Mouse (Mus musculus) midbrain, embryonic 14.5 days (tissue): ENCODE data around the gene Ahctf1. TPM values are rescaled to one million over a fixed set of nuclear protein-coding genes. Genes with fewer than 3 reads are reported as not detected.

Experiments used
- ATAC-seq: fragments of 200-750 bp; cut with Nextera tagmentation; 2 replicates; pipeline ENCODE4 v1.8.0; 2017; ENCODE audit warnings: moderate number of reproducible peaks, moderate library complexity; ENCODE audit not compliant: low FRiP score, low TSS enrichment
- DNase-seq: peaks from one replicate; pipeline ENCODE4 v3.0.0-alpha.2; 2015
- H3K27ac ChIP-seq: fragments of 300-500 bp; sonication (generic); replicated peaks from 2 replicates; pipeline ENCODE4 v1.5.1; 2014; ENCODE audit warnings: mild to moderate bottlenecking, low read depth, low read length, moderate library complexity
- H3K27me3 ChIP-seq: fragments of 300-500 bp; sonication (generic); 2 replicates; pipeline ENCODE4 v1.6.1; 2014; ENCODE audit warnings: low read length, control low read depth, mixed read lengths; ENCODE audit not compliant: control insufficient read depth, insufficient read depth
- H3K36me3 ChIP-seq: fragments of 300-500 bp; sonication (generic); 2 replicates; pipeline ENCODE4 v1.6.1; 2014; ENCODE audit warnings: low read length, control low read depth; ENCODE audit not compliant: control insufficient read depth, insufficient read depth
- H3K4me1 ChIP-seq: fragments of 300-500 bp; sonication (generic); 2 replicates; pipeline ENCODE4 v1.6.1; 2014; ENCODE audit warnings: mild to moderate bottlenecking, antibody characterized with exemption, low read length, control low read depth; ENCODE audit not compliant: control insufficient read depth, insufficient read depth
- H3K4me2 ChIP-seq: fragments of 300-500 bp; sonication (generic); 2 replicates; pipeline ENCODE4 v1.6.1; 2014; ENCODE audit warnings: mild to moderate bottlenecking, low read length, moderate library complexity
- H3K4me3 ChIP-seq: fragments of 300-500 bp; sonication (generic); replicated peaks from 2 replicates; pipeline ENCODE4 v1.5.1; 2014; ENCODE audit warnings: low read depth, low read length
- H3K9ac ChIP-seq: fragments of 300-500 bp; sonication (generic); replicated peaks from 2 replicates; pipeline ENCODE4 v1.6.1; 2014; ENCODE audit warnings: mild to moderate bottlenecking, low read length, moderate library complexity
- H3K9me3 ChIP-seq: fragments of 300-500 bp; sonication (generic); 2 replicates; pipeline ENCODE4 v1.6.1; 2016; ENCODE audit warnings: low read length, control low read depth, mixed read lengths; ENCODE audit not compliant: control insufficient read depth
- WGBS: fragments of 180-500 bp; shearing (Covaris S2); extraction: QIAGEN DNeasy Blood & Tissue Kit; methylation state at CpG from one replicate; pipeline ENCODE4 v1.1.7; 2014; 5-methylcytosine and 5-hydroxymethylcytosine counted together
- polyA plus RNA-seq: library from polyadenylated mRNA; unstranded; fragments of >200 nt; fragmentation: Nextera tagmentation; extraction: Ambion mirVana; gene quantifications from 2 replicates; pipeline ENCODE4 v1.2.1, GENCODE M21; 2014

Gene Ahctf1
- polyA plus RNA-seq, 1 experiment from 2014 or later, result 24.2 TPM

DNA sequence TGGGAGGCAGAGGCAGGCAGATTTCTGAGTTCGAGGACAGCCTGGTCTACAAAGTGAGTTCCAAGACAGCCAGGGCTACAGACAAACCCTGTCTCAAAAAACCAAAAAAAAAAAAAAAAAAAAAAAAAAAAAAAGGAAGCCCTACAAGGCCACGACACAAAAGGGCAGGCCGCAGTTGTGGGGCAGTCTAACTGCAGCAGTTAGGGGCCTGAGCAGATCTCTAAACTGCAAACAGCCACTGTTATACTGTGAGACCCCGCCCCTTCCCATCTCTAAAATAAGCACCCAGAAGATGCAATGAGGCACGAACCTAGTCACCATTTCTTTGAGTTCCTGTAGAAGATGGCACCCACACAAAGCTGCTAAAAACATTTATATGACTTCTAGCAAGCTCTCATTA is 18.0 kb downstream of the Ahctf1 start:
- DNase-seq (no peak), ATAC-seq (no peak)
- H3K9ac ChIP-seq, result no peak overlapping the region
- 91% methylated on average over 5 of the region's 5 CpGs for WGBS
- H3K36me3 ChIP-seq, result peaks cover 87% of the 10 kb centered on the region
- no peaks in the 10 kb centered on the region for H3K4me1 ChIP-seq
- H3K9me3 ChIP-seq, result no peaks in the 10 kb centered on the region
- H3K27ac ChIP-seq, result no peak overlapping the region
- no peak overlapping the region for H3K4me3 ChIP-seq
- H3K4me2 ChIP-seq, result no peak overlapping the region
- H3K27me3 ChIP-seq, result no peaks in the 10 kb centered on the region

DNA sequence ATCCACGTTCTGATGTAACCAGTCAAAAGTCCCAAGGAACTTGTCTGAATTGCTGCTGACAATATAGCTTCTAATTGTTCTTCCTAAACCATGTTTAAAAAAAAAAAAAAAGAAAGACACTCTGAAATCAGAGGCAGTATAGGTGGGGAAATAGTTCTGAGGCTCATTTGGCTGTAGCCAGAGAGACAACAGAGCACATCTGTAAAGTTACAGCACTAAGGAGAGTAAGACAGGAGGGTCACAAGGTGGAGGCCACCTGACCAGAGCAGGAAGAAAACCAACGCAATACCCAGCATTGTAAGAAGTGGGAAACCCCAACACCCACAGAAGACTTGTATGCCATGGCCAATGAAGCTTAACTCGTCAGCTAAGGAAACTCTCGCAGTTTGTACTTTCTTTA is 19.4 kb downstream of the Ahctf1 start:
- H3K36me3 ChIP-seq, result peaks cover 87% of the 10 kb centered on the region
- H3K9me3 ChIP-seq, result no peaks in the 10 kb centered on the region
- ATAC-seq (no peak), DNase-seq (no peak)
- H3K4me2 ChIP-seq, result no peak overlapping the region
- no peaks in the 10 kb centered on the region for H3K4me1 ChIP-seq
- H3K9ac ChIP-seq, result no peak overlapping the region
- H3K27me3 ChIP-seq, result no peaks in the 10 kb centered on the region
- no peak overlapping the region for H3K4me3 ChIP-seq
- H3K27ac ChIP-seq, result no peak overlapping the region
- WGBS, result 89% methylated on average over 4 of the region's 4 CpGs

DNA sequence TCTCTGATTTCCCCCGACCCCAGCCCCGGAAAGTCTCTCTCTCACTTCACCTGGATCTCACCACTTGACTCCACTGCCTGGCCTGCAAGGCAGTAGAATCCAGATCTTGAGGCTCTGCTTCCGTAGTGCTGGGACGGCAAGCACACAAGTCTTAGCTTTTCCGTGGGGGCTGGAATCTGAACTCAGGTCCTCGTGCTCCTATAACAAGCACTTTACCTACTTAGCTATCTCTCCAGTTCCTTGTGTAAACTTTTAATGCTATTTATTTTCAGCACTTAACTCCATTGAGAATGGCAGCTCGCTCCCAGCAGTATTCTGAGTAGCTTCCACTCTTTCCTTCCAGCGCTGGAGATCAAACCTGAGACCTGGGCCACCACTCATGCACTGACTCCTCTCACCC is 26.6 kb downstream of the Ahctf1 start:
- no peak for ATAC-seq
- Histone ChIP-seq H3K9me3 (no peaks in the 10 kb centered on the region), H3K4me3 (no peak overlapping the region), H3K36me3 (peaks cover 90% of the 10 kb centered on the region), H3K9ac (no peak overlapping the region), H3K27me3 (no peaks in the 10 kb centered on the region), H3K27ac (no peak overlapping the region), H3K4me2 (no peak overlapping the region), H3K4me1 (no peaks in the 10 kb centered on the region)
- DNase-seq, result no peak
- 96% methylated on average over 8 of the region's 8 CpGs for WGBS

DNA sequence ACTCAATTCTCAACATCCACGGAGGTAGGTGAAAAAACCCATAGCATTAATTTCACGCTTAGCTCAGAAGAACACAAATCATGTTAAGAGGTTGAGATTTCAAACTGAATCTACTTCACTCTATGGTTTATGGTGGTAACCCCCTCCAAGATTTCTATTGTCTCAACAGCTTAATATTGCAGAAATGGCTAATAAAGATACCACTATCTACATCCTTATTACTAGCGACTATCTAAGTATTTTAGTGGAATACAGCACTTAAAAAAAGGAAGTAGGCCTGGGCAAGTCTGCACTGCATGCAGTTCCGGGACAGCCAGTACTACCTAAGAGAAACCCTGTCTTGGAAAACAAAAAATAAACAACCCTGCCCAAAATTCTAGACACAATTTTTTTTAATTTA is 42.9 kb downstream of the Ahctf1 start:
- ATAC-seq (no peak), DNase-seq (no peak)
- Histone ChIP-seq H3K27ac (no peak overlapping the region), H3K9me3 (no peaks in the 10 kb centered on the region), H3K4me2 (no peak overlapping the region), H3K27me3 (no peaks in the 10 kb centered on the region), H3K4me3 (no peak overlapping the region), H3K9ac (no peak overlapping the region), H3K4me1 (no peaks in the 10 kb centered on the region), H3K36me3 (peaks cover 82% of the 10 kb centered on the region)
- whole genome bisulfite sequencing, result 88% methylated on average over 4 of the region's 4 CpGs

DNA sequence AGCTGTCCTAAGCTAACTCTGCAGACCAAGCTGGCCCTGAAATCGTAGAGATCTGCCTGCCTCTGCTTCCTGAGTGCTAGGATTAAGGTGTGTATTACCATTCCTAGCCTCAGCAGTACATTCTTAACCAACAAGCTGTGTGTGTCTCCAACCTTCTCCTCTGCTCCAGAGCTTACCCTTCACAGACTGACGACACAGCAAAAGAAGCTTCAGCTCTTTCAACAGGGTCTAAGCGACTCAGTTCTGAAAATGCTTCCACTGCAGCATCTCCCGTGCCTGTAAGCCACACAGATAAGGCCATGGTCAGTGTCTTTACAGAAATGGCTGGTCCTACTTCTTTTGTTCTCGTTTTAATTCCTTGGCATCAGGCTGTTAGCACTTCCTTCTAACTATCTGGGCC is 43.4 kb downstream of the Ahctf1 start:
- Histone ChIP-seq H3K27ac (no peak overlapping the region), H3K4me1 (no peaks in the 10 kb centered on the region), H3K27me3 (no peaks in the 10 kb centered on the region), H3K9ac (no peak overlapping the region), H3K4me2 (no peak overlapping the region), H3K36me3 (peaks cover 82% of the 10 kb centered on the region), H3K4me3 (no peak overlapping the region), H3K9me3 (no peaks in the 10 kb centered on the region)
- ATAC-seq (no peak), DNase-seq (no peak)
- WGBS, result 91% methylated on average over 5 of the region's 5 CpGs

DNA sequence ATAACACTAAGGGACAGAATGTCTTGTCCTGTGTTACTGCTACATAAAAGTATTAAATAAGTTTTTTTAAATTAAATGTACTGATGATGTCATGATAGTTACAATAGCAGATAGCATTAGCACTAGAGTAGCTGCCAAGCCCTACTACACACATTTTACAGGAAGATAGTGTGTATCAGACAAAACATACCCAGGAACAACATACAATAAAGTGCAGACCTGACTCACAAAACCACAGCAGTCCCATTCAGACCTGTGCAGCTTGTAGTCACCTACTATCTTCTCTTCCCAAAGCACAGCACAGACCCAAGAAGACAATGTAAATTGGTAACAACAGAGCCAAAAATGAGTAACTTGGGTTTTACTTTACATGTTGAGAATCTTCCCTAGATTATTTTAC is 47.0 kb downstream of the Ahctf1 start:
- DNase-seq (no peak), ATAC-seq (no peak)
- H3K4me3 ChIP-seq, result no peak overlapping the region
- H3K36me3 ChIP-seq, result peaks cover 81% of the 10 kb centered on the region
- no peak overlapping the region for H3K4me2 ChIP-seq
- no peak overlapping the region for H3K9ac ChIP-seq
- no peak overlapping the region for H3K27ac ChIP-seq
- H3K9me3 ChIP-seq, result no peaks in the 10 kb centered on the region
- no peaks in the 10 kb centered on the region for H3K27me3 ChIP-seq
- no peaks in the 10 kb centered on the region for H3K4me1 ChIP-seq

DNA sequence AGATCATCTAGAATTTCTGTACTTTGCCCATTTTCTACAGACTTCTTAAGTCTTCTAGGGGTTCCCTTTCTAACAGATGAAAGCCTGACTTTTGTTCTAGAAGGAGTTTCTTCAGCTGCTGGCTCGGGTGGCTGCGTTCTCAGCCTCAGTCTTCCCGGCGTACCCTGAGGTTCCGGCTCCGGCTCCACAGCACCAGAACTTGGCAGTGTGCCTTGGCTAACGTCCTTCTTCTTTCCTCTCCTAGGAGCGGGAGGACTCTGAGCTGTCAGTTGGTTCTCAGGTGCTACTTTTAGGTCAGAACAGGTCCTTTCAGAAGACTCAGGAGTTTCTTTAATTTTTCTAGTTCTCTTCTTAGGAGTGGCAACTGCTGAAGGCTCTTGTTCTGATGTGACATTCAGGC is 50.5 kb downstream of the Ahctf1 start:
- Histone ChIP-seq H3K9ac (no peak overlapping the region), H3K36me3 (peaks cover 70% of the 10 kb centered on the region), H3K9me3 (no peaks in the 10 kb centered on the region), H3K4me1 (no peaks in the 10 kb centered on the region), H3K4me2 (no peak overlapping the region), H3K4me3 (no peak overlapping the region), H3K27ac (no peak overlapping the region), H3K27me3 (no peaks in the 10 kb centered on the region)
- no peak for ATAC-seq
- WGBS, result 95% methylated on average over 8 of the region's 8 CpGs
- no peak for DNase-seq

DNA sequence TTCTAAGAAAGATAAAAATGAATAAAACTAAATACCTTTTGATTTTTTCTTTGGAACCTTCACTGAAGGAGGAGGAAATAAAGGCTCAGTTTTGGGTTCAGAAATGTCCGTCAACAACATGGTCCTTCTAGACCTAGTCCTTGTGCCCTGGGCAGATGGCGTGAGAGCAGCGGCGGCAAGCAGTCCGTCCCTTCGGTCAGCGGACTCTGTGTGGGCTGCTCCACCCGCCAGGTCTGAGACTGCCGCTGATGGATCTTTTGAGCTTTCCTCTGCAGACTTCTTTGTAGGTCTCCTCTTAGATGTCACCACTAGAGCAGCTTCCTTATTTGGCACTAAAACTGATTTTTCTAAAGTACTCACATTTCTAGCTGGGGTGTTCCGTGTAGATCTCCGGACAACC is 51.2 kb downstream of the Ahctf1 start:
- H3K27me3 ChIP-seq, result no peaks in the 10 kb centered on the region
- H3K9me3 ChIP-seq, result no peaks in the 10 kb centered on the region
- DNase-seq (no peak), ATAC-seq (no peak)
- no peak overlapping the region for H3K9ac ChIP-seq
- H3K4me3 ChIP-seq, result no peak overlapping the region
- WGBS, result 97% methylated on average over 11 of the region's 11 CpGs
- no peak overlapping the region for H3K4me2 ChIP-seq
- no peaks in the 10 kb centered on the region for H3K4me1 ChIP-seq
- no peak overlapping the region for H3K27ac ChIP-seq
- peaks cover 72% of the 10 kb centered on the region for H3K36me3 ChIP-seq

DNA sequence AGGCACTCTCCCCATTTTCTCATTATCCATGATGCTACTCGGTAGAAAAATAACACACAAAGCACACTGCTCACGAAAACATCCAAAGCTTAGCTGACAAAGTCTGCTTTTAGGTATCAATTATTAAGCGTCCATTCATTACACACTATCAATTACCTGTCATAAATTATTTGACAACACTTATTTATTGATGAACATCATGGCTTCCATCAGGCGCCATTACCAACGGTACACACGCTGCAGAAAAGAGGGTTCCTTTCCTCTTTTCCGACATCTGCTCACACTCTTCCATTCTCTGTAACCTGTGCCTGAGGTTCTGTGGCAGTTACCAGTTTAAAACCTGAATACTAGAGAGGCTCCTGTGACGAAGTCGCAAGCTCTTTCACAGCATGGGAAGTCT is 58.3 kb downstream of the Ahctf1 start, which contains the start of gene Kif28:
Kif28 (minus strand) TSS at position 101 of the 400 bp plus-strand sequence.
- Histone ChIP-seq H3K4me1 (no peaks in the 10 kb centered on the region), H3K9ac (no peak within 1 kb of the TSS), H3K9me3 (no peaks in the 10 kb centered on the region), H3K4me3 (no peak within 1 kb of the TSS), H3K27me3 (no peaks in the 10 kb centered on the region), H3K36me3 (peaks cover 50% of the 10 kb centered on the region), H3K4me2 (no peak within 1 kb of the TSS), H3K27ac (no peak within 1 kb of the TSS)
- 93% methylated on average over 9 of the region's 9 CpGs for WGBS
- ATAC-seq (no peak), DNase-seq (no peak)
